Mouse (Mus musculus) heart, embryonic 11.5 days (tissue): ENCODE data around the gene Hsd17b2. TPM values are rescaled to one million over a fixed set of nuclear protein-coding genes. Genes with fewer than 3 reads are reported as not detected.

Source experiments
- ATAC-seq: fragments of 200-750 bp; cut with Nextera tagmentation; replicated peaks from 2 replicates; pipeline ENCODE4 v1.8.0; 2017; ENCODE audit warnings: moderate library complexity; ENCODE audit not compliant: insufficient number of reproducible peaks, low FRiP score, low TSS enrichment
- H3K27ac ChIP-seq: fragments of 300-500 bp; sonication (generic); 2 replicates; pipeline ENCODE4 v1.5.1; 2014; ENCODE audit warnings: mild to moderate bottlenecking, low read depth, low read length
- H3K27me3 ChIP-seq: fragments of 300-500 bp; sonication (generic); 2 replicates; pipeline ENCODE4 v1.6.1; 2014; ENCODE audit warnings: mild to moderate bottlenecking, low read length, mixed read lengths; ENCODE audit not compliant: control insufficient read depth, insufficient read depth
- H3K36me3 ChIP-seq: fragments of 300-500 bp; sonication (generic); 2 replicates; pipeline ENCODE4 v1.6.1; 2014; ENCODE audit warnings: mild to moderate bottlenecking, low read length, moderate library complexity, mixed read lengths; ENCODE audit not compliant: control insufficient read depth, insufficient read depth
- H3K4me1 ChIP-seq: fragments of 300-500 bp; sonication (generic); 2 replicates; pipeline ENCODE4 v1.6.1; 2014; ENCODE audit warnings: low read length; ENCODE audit not compliant: control insufficient read depth, insufficient read depth
- H3K4me2 ChIP-seq: fragments of 300-500 bp; sonication (generic); 2 replicates; pipeline ENCODE4 v1.6.1; 2014; ENCODE audit warnings: mild to moderate bottlenecking, moderate library complexity
- H3K4me3 ChIP-seq: fragments of 300-500 bp; sonication (generic); 2 replicates; pipeline ENCODE4 v1.5.1; 2014; ENCODE audit warnings: low read depth, low read length
- H3K9ac ChIP-seq: fragments of 300-500 bp; sonication (generic); 2 replicates; pipeline ENCODE4 v1.6.1; 2014; ENCODE audit warnings: mild to moderate bottlenecking, low read depth, low read length, moderate library complexity
- H3K9me3 ChIP-seq: fragments of 300-500 bp; sonication (generic); replicated peaks from 2 replicates; pipeline ENCODE4 v1.6.1; 2016; ENCODE audit warnings: low read length; ENCODE audit not compliant: control insufficient read depth
- WGBS: fragments of 180-500 bp; shearing (Covaris S2); extraction: QIAGEN DNeasy Blood & Tissue Kit; methylation state at CpG from one replicate; pipeline ENCODE4 v1.1.7; 2014; ENCODE audit not compliant: insufficient replicate concordance; 5-methylcytosine and 5-hydroxymethylcytosine counted together
- polyA plus RNA-seq: library from polyadenylated mRNA; unstranded; fragments of >200 nt; fragmentation: Nextera tagmentation; extraction: Ambion mirVana; gene quantifications from 2 replicates; pipeline ENCODE4 v1.2.1, GENCODE M21; 2014

Gene Hsd17b2
- polyA plus RNA-seq, 1 experiment from 2014 or later: 0.34 TPM

DNA sequence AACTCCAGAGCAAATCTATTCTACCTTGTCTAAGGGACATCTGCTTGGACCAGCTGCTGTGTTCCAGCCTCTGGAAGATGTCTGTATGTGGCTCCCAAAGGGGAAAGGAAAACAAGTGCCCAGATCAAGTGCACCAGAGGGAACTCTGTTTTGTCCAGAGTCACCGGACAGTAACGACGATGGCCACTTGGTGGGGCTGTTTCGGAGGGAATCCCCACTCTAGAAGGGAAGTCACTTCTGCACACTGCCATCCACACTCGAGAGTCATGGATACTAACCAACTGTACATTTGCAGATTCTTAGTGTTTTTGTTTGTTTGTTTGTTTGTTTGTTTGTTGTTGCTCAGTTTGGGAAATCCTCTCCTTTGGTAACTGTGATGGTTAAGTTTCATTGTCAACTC, 4.5 kb upstream of the Hsd17b2 start:
- Histone ChIP-seq H3K27ac (no peak overlapping the region), H3K27me3 (no peaks in the 10 kb centered on the region), H3K4me2 (no peak overlapping the region), H3K9me3 (no peaks in the 10 kb centered on the region), H3K4me3 (no peak overlapping the region), H3K36me3 (no peaks in the 10 kb centered on the region), H3K4me1 (no peaks in the 10 kb centered on the region), H3K9ac (no peak overlapping the region)
- ATAC-seq: no peak
- 37% methylated on average over 5 of the region's 5 CpGs for WGBS

GRCm38 (mm10) chr8:117700699-117701098, 1.0 kb upstream of the Hsd17b2 start:
- 84% methylated on average over 8 of the region's 8 CpGs for WGBS
- no peak overlapping the region for H3K4me3 ChIP-seq
- no peak overlapping the region for H3K27ac ChIP-seq
- no peak overlapping the region for H3K9ac ChIP-seq
- H3K4me2 ChIP-seq: no peak overlapping the region
- H3K36me3 ChIP-seq: no peaks in the 10 kb centered on the region
- ATAC-seq: no peak
- no peaks in the 10 kb centered on the region for H3K9me3 ChIP-seq
- no peaks in the 10 kb centered on the region for H3K4me1 ChIP-seq
- no peaks in the 10 kb centered on the region for H3K27me3 ChIP-seq

GRCm38 (mm10) chr8:117701246-117701645, 458 bp upstream of the Hsd17b2 start:
- no peak overlapping the region for H3K4me3 ChIP-seq
- no peaks in the 10 kb centered on the region for H3K9me3 ChIP-seq
- no peaks in the 10 kb centered on the region for H3K36me3 ChIP-seq
- no peaks in the 10 kb centered on the region for H3K4me1 ChIP-seq
- no peak overlapping the region for H3K9ac ChIP-seq
- H3K4me2 ChIP-seq: no peak overlapping the region
- no peak overlapping the region for H3K27ac ChIP-seq
- ATAC-seq: no peak
- no peaks in the 10 kb centered on the region for H3K27me3 ChIP-seq
- WGBS: 87% methylated on average over 8 of the region's 8 CpGs

- Histone ChIP-seq H3K4me1 (no peaks in the 10 kb centered on the region), H3K27me3 (no peaks in the 10 kb centered on the region), H3K4me3 (no peak overlapping the region), H3K27ac (no peak overlapping the region), H3K4me2 (no peak overlapping the region), H3K9ac (no peak overlapping the region), H3K36me3 (no peaks in the 10 kb centered on the region), H3K9me3 (no peaks in the 10 kb centered on the region)
- no peak for ATAC-seq
- WGBS: 76% methylated on average over 10 of the region's 10 CpGs
Observed at GRCm38 (mm10) chr8:117702701-117703100, 997 bp downstream of the Hsd17b2 start.

DNA sequence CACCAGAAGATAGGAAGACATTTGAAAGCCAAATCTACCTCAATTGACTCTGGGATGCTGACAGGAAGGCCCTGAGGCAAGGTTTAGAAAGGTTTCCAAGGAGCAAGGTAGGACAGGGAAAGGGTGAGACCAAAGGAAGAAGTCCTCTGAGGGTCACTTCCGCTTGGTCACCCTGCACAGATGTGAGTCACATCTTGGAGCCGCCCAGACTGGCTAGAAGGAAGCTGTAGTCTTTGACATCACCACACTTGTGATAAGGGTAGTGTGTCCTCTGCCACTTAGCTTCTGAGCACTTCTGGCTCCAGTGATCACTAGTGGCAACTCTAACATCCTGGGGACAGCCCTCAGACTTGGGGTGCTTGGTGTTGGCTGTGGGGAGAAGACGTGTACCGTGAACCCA, 4.4 kb downstream of the Hsd17b2 start:
- H3K9ac ChIP-seq: no peak overlapping the region
- no peak overlapping the region for H3K27ac ChIP-seq
- no peaks in the 10 kb centered on the region for H3K9me3 ChIP-seq
- no peak overlapping the region for H3K4me3 ChIP-seq
- WGBS: 60% methylated on average over 4 of the region's 4 CpGs
- H3K27me3 ChIP-seq: no peaks in the 10 kb centered on the region
- no peaks in the 10 kb centered on the region for H3K36me3 ChIP-seq
- H3K4me1 ChIP-seq: no peaks in the 10 kb centered on the region
- no peak for ATAC-seq
- H3K4me2 ChIP-seq: no peak overlapping the region

DNA sequence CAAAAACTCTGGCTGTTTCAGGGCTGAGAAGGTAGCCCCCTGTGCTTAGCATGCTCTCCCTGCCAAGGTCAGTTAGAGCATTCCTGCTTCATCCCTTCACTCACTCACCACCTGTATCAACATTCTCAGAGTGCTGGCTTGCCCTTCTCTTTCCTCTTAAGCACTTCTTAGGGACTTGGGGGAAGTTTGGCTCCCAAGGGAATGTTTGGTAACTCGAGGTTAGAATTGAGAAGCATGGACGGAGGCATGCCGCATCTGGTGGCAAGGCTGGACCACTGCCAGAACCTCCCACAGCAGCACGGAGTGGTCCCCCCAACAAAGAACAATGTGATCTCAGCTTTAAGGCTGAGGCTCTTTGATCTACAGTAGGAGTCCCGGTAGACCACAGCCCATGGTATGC, 10.5 kb downstream of the Hsd17b2 start:
- H3K36me3 ChIP-seq: no peaks in the 10 kb centered on the region
- ATAC-seq: no peak
- no peaks in the 10 kb centered on the region for H3K4me1 ChIP-seq
- no peak overlapping the region for H3K4me3 ChIP-seq
- H3K9me3 ChIP-seq: no peaks in the 10 kb centered on the region
- no peaks in the 10 kb centered on the region for H3K27me3 ChIP-seq
- no peak overlapping the region for H3K4me2 ChIP-seq
- no peak overlapping the region for H3K27ac ChIP-seq
- 49% methylated on average over 5 of the region's 5 CpGs for WGBS
- no peak overlapping the region for H3K9ac ChIP-seq

DNA sequence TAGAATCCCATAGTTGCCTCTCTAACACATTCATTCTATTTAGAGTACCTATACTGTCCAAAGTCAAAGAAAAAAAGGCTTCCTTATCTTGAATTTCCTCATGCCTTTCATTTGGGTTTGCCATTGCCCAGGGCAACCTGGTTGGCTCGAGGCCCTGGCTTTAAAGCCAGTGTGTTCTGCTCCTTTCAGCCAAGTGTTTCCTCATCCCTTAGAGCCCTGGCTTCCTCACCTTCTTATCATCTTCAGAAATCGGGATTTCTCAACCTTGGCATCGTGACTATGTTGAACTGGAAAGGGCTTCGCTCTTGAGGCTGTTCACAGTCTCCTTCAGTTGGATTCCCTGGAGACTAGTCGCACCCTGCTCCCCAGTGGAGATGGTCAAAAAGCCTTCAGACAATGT, 12.9 kb downstream of the Hsd17b2 start:
- ATAC-seq: no peak

GRCm38 (mm10) chr8:117715896-117716295, 14.2 kb downstream of the Hsd17b2 start:
- no peak for ATAC-seq
- Histone ChIP-seq H3K4me2 (no peak overlapping the region), H3K9ac (no peak overlapping the region), H3K27ac (no peak overlapping the region), H3K27me3 (no peaks in the 10 kb centered on the region), H3K4me3 (no peak overlapping the region), H3K36me3 (no peaks in the 10 kb centered on the region), H3K4me1 (no peaks in the 10 kb centered on the region), H3K9me3 (no peaks in the 10 kb centered on the region)
- WGBS: 69% methylated on average over 5 of the region's 5 CpGs

More for the DNA sequence above, 12.9 kb downstream of the Hsd17b2 start:
- H3K4me3 ChIP-seq: no peak overlapping the region
- WGBS: 71% methylated on average over 5 of the region's 5 CpGs
- no peak overlapping the region for H3K4me2 ChIP-seq
- no peaks in the 10 kb centered on the region for H3K27me3 ChIP-seq
- H3K4me1 ChIP-seq: no peaks in the 10 kb centered on the region
- no peaks in the 10 kb centered on the region for H3K9me3 ChIP-seq
- H3K36me3 ChIP-seq: no peaks in the 10 kb centered on the region
- no peak overlapping the region for H3K27ac ChIP-seq
- H3K9ac ChIP-seq: no peak overlapping the region

DNA sequence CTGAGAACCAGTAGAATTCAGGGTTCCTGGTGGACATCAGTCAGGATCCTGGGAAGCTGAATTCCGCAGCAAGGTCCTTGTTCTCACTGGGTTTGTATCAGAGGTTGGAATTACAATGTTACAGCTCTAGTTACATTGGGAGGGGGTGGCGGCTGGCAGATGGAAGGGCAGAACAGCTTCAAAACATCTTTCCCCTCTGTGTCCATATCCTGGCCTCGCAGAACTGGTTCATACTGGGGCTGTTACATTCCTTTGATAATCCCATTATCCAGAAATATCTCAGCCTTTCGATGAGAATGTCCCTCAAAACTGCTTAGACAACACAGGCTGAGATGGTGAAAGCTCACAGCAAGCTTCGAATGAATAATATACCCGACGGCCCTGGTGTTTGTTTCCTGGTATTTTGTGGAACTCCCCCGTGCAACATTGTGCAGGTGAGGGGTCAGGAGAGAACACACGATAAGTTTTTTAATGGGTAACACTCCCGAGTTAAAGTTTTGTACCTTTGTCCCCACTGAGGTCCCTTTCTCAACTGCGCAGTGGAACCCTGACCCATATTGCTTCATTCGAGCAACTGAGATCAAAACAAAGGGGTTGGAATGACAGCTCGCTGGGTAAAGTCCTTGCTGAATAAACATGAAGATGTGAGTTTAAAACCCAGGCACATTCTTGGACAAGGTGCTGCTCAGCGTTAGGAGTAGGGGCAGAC, 16.6 kb downstream of the Hsd17b2 start:
- Histone ChIP-seq H3K9me3 (no peaks in the 10 kb centered on the region), H3K27me3 (no peaks in the 10 kb centered on the region), H3K36me3 (no peaks in the 10 kb centered on the region), H3K4me1 (no peaks in the 10 kb centered on the region), H3K4me3 (no peak overlapping the region), H3K9ac (no peak overlapping the region), H3K27ac (no peak overlapping the region), H3K4me2 (no peak overlapping the region)
- 70% methylated on average over 14 of the region's 14 CpGs for WGBS
- no peak for ATAC-seq
